Mouse (Mus musculus) limb, embryonic 12.5 days (tissue): ENCODE measurements around the gene Fkbp3. TPM values are rescaled to one million over a fixed set of nuclear protein-coding genes. Genes with fewer than 3 reads are reported as not detected.

Source experiments
- ATAC-seq: fragments of 200-750 bp; cut with Nextera tagmentation; 2 replicates; pipeline ENCODE4 v1.8.0; 2017; ENCODE audit warnings: low read depth, moderate TSS enrichment; ENCODE audit not compliant: insufficient number of reproducible peaks, insufficient read depth, low FRiP score, low TSS enrichment
- H3K27ac ChIP-seq: fragments of 300-500 bp; sonication (generic); 2 replicates; pipeline ENCODE4 v1.5.1; 2016; ENCODE audit warnings: mild to moderate bottlenecking, moderate library complexity
- H3K27me3 ChIP-seq: fragments of 300-500 bp; sonication (generic); 2 replicates; pipeline ENCODE4 v1.6.1; 2016; ENCODE audit warnings: mild to moderate bottlenecking, moderate library complexity
- H3K36me3 ChIP-seq: fragments of 300-500 bp; sonication (generic); 2 replicates; pipeline ENCODE4 v1.6.1; 2016; ENCODE audit warnings: mild to moderate bottlenecking, moderate library complexity
- H3K4me1 ChIP-seq: fragments of 300-500 bp; sonication (generic); replicated peaks from 2 replicates; pipeline ENCODE4 v1.6.1; 2016
- H3K4me2 ChIP-seq: fragments of 300-500 bp; sonication (generic); 2 replicates; pipeline ENCODE4 v1.6.1; 2016; ENCODE audit warnings: mild to moderate bottlenecking, moderate library complexity
- H3K4me3 ChIP-seq: fragments of 300-500 bp; sonication (generic); replicated peaks from 2 replicates; pipeline ENCODE4 v1.5.1; 2016; ENCODE audit warnings: mild to moderate bottlenecking
- H3K9ac ChIP-seq: fragments of 300-500 bp; sonication (generic); replicated peaks from 2 replicates; pipeline ENCODE4 v1.6.1; 2016; ENCODE audit warnings: mild to moderate bottlenecking, moderate library complexity
- H3K9me3 ChIP-seq: fragments of 300-500 bp; sonication (generic); 2 replicates; pipeline ENCODE4 v1.6.1; 2016; ENCODE audit warnings: mild to moderate bottlenecking, moderate library complexity
- WGBS: fragments of 180-500 bp; shearing (Covaris S2); methylation state at CpG from one replicate; pipeline ENCODE4 v1.1.7; 2016; 5-methylcytosine and 5-hydroxymethylcytosine counted together
- polyA plus RNA-seq: library from polyadenylated mRNA; unstranded; fragments of >200 nt; fragmentation: Nextera tagmentation; extraction: Ambion mirVana; gene quantifications from 2 replicates; pipeline ENCODE4 v1.2.1, GENCODE M21; 2016

Fkbp3 gene
- polyA plus RNA-seq, 1 experiment from 2014 or later, result 612 TPM

- Histone ChIP-seq H3K4me3 (peak overlapping the region; percentile 88), H3K27ac (no peak overlapping the region), H3K4me1 (peaks cover 13% of the 10 kb centered on the region), H3K36me3 (no peaks in the 10 kb centered on the region), H3K27me3 (no peaks in the 10 kb centered on the region), H3K9me3 (no peaks in the 10 kb centered on the region), H3K9ac (peak overlapping the region; percentile 94; the same call in 1 of the 2 replicates), H3K4me2 (peak overlapping the region; percentile 67)
- ATAC-seq, result 0 out of 2 replicates have a peak, but pooled peaks have one; percentile 18
- WGBS, result 50% methylated on average over 8 of the region's 8 CpGs
Measured at GRCm38 (mm10) chr12:65035839-65036189, 38.0 kb downstream of the Fkbp3 start.

- no peak overlapping the region for H3K9ac ChIP-seq
- WGBS, result 97% methylated on average over 6 of the region's 6 CpGs
- no peak overlapping the region for H3K27ac ChIP-seq
- no peaks in the 10 kb centered on the region for H3K27me3 ChIP-seq
- no peaks in the 10 kb centered on the region for H3K9me3 ChIP-seq
- H3K4me1 ChIP-seq, result no peaks in the 10 kb centered on the region
- H3K4me2 ChIP-seq, result no peak overlapping the region
- peaks cover 22% of the 10 kb centered on the region; the same call in 1 of the 2 replicates for H3K36me3 ChIP-seq
- H3K4me3 ChIP-seq, result no peak overlapping the region
- ATAC-seq, result no peak
Measured at GRCm38 (mm10) chr12:65022842-65023241, 51.0 kb downstream of the Fkbp3 start.

Other genes starting within 250 kb of the Fkbp3 start
- gene Gm527, start 156.1 kb downstream of the Fkbp3 start, polyA plus RNA-seq, result 3.8 and 4.9 TPM in 2 replicates
- 9.9 and 10.8 TPM in 2 replicates for gene Klhl28, start 108.5 kb downstream of the Fkbp3 start, polyA plus RNA-seq
- gene Togaram1, start 108.2 kb downstream of the Fkbp3 start, polyA plus RNA-seq, result 29.6 and 31.0 TPM in 2 replicates
- gene Prpf39, start 37.7 kb downstream of the Fkbp3 start, polyA plus RNA-seq, result 81.1 and 81.9 TPM in 2 replicates
- 22.7 and 25.4 TPM in 2 replicates for gene Fancm, start 1.6 kb upstream of the Fkbp3 start, polyA plus RNA-seq
- 76.4 and 83.9 TPM in 2 replicates for gene Mis18bp1, start 98.6 kb upstream of the Fkbp3 start, polyA plus RNA-seq
- gene Wdr20rt, start 151.5 kb upstream of the Fkbp3 start, polyA plus RNA-seq, result not detected in 2 replicates